Mouse (Mus musculus): ENCODE measurements around the gene Rsph3a. TPM values are rescaled to one million over a fixed set of nuclear protein-coding genes. Genes with fewer than 3 reads are reported as not detected.

Gene Rsph3a
- polyA plus RNA-seq, 1 experiment from 2014 or later: 52.0 TPM

GRCm38 (mm10) chr17:7915791-7916190 is 29.6 kb upstream of the Rsph3a start:
- Histone ChIP-seq H3K27me3 (0 out of 2 replicates have a peak, but pooled peaks cover 5% of the 10 kb centered on the region), H3K4me2 (no peak overlapping the region), H3K27ac (no peak overlapping the region), H3K4me3 (replicated peaks) (no peak overlapping the region), H3K4me1 (replicated peaks) (no peaks in the 10 kb centered on the region), H3K36me3 (no peaks in the 10 kb centered on the region), H3K9ac (replicated peaks) (no peak overlapping the region), H3K9me3 (peaks cover 6% of the 10 kb centered on the region; the same call in 1 of the 2 replicates)
- ATAC-seq (ENCODE audit: insufficient number of reproducible peaks, insufficient read depth, low FRiP score, low TSS enrichment, low read depth): no peak
- 87% methylated on average over 9 of the region's 9 CpGs for WGBS

GRCm38 (mm10) chr17:7916782-7917574 is 28.4 kb upstream of the Rsph3a start:
- Histone ChIP-seq H3K4me1 (replicated peaks) (no peaks in the 10 kb centered on the region), H3K4me2 (no peak overlapping the region), H3K27me3 (no peaks in the 10 kb centered on the region), H3K4me3 (replicated peaks) (no peak overlapping the region), H3K27ac (no peak overlapping the region), H3K9ac (replicated peaks) (no peak overlapping the region), H3K9me3 (no peaks in the 10 kb centered on the region), H3K36me3 (no peaks in the 10 kb centered on the region)
- ATAC-seq (ENCODE audit: insufficient number of reproducible peaks, insufficient read depth, low FRiP score, low TSS enrichment, low read depth): no peak
- 63% methylated on average over 12 of the region's 12 CpGs for WGBS

- Histone ChIP-seq H3K9me3 (no peaks in the 10 kb centered on the region), H3K4me2 (no peak overlapping the region), H3K4me3 (replicated peaks) (no peak overlapping the region), H3K27ac (no peak overlapping the region), H3K36me3 (no peaks in the 10 kb centered on the region), H3K4me1 (replicated peaks) (no peaks in the 10 kb centered on the region), H3K27me3 (no peaks in the 10 kb centered on the region), H3K9ac (replicated peaks) (no peak overlapping the region)
- no peak for ATAC-seq (ENCODE audit: insufficient number of reproducible peaks, insufficient read depth, low FRiP score, low TSS enrichment, low read depth)
- WGBS: 79% methylated on average over 2 of the region's 2 CpGs
Observed at GRCm38 (mm10) chr17:7918355-7918754, 27.1 kb upstream of the Rsph3a start.

GRCm38 (mm10) chr17:7919209-7919608 is 26.2 kb upstream of the Rsph3a start:
- Histone ChIP-seq H3K27me3 (no peaks in the 10 kb centered on the region), H3K4me3 (replicated peaks) (no peak overlapping the region), H3K9me3 (no peaks in the 10 kb centered on the region), H3K27ac (no peak overlapping the region), H3K4me1 (replicated peaks) (no peaks in the 10 kb centered on the region), H3K9ac (replicated peaks) (no peak overlapping the region), H3K4me2 (no peak overlapping the region), H3K36me3 (no peaks in the 10 kb centered on the region)
- 66% methylated on average over 2 of the region's 2 CpGs for WGBS
- no peak for ATAC-seq (ENCODE audit: insufficient number of reproducible peaks, insufficient read depth, low FRiP score, low TSS enrichment, low read depth)

GRCm38 (mm10) chr17:7922564-7922963 is 22.9 kb upstream of the Rsph3a start:
- H3K4me2 ChIP-seq: no peak overlapping the region
- H3K36me3 ChIP-seq: no peaks in the 10 kb centered on the region
- no peaks in the 10 kb centered on the region for H3K4me1 ChIP-seq (replicated peaks)
- ATAC-seq (ENCODE audit: insufficient number of reproducible peaks, insufficient read depth, low FRiP score, low TSS enrichment, low read depth): no peak
- no peak overlapping the region for H3K4me3 ChIP-seq (replicated peaks)
- H3K27me3 ChIP-seq: no peaks in the 10 kb centered on the region
- no peak overlapping the region for H3K27ac ChIP-seq
- no peak overlapping the region for H3K9ac ChIP-seq (replicated peaks)
- 91% methylated on average over 5 of the region's 5 CpGs for WGBS
- H3K9me3 ChIP-seq: no peaks in the 10 kb centered on the region

- ATAC-seq (ENCODE audit: insufficient number of reproducible peaks, insufficient read depth, low FRiP score, low TSS enrichment, low read depth): no peak
- Histone ChIP-seq H3K4me1 (replicated peaks) (0 out of 2 replicates have a peak, but pooled peaks cover 2% of the 10 kb centered on the region), H3K27ac (no peak overlapping the region), H3K4me3 (replicated peaks) (no peak overlapping the region), H3K9ac (replicated peaks) (no peak overlapping the region), H3K9me3 (no peaks in the 10 kb centered on the region), H3K27me3 (no peaks in the 10 kb centered on the region), H3K4me2 (no peak overlapping the region), H3K36me3 (no peaks in the 10 kb centered on the region)
- 91% methylated on average over 13 of the region's 13 CpGs for WGBS
Observed at GRCm38 (mm10) chr17:7924185-7924725, 21.2 kb upstream of the Rsph3a start.

GRCm38 (mm10) chr17:7925413-7926160 is 19.8 kb upstream of the Rsph3a start, which contains the start of gene Tagap:
Gene Tagap, plus strand, starts transcription at chr17:7926000.
- ATAC-seq (ENCODE audit: insufficient number of reproducible peaks, insufficient read depth, low FRiP score, low TSS enrichment, low read depth): no peak
- no peak within 1 kb of the TSS for H3K4me3 ChIP-seq (replicated peaks)
- H3K27me3 ChIP-seq: no peaks in the 10 kb centered on the region
- no peaks in the 10 kb centered on the region for H3K36me3 ChIP-seq
- no peak within 1 kb of the TSS for H3K27ac ChIP-seq
- H3K9ac ChIP-seq (replicated peaks): no peak within 1 kb of the TSS
- no peak within 1 kb of the TSS for H3K4me2 ChIP-seq
- H3K9me3 ChIP-seq: no peaks in the 10 kb centered on the region
- 71% methylated on average over 13 of the region's 13 CpGs for WGBS
- H3K4me1 ChIP-seq (replicated peaks): 0 out of 2 replicates have a peak, but pooled peaks cover 2% of the 10 kb centered on the region

- Histone ChIP-seq H3K9me3 (no peaks in the 10 kb centered on the region), H3K4me2 (no peak overlapping the region), H3K27me3 (no peaks in the 10 kb centered on the region), H3K4me3 (replicated peaks) (no peak overlapping the region), H3K4me1 (replicated peaks) (peaks cover 6% of the 10 kb centered on the region), H3K27ac (no peak overlapping the region), H3K9ac (replicated peaks) (no peak overlapping the region), H3K36me3 (no peaks in the 10 kb centered on the region)
- WGBS: 74% methylated on average over 24 of the region's 24 CpGs
- no peak for ATAC-seq (ENCODE audit: insufficient number of reproducible peaks, insufficient read depth, low FRiP score, low TSS enrichment, low read depth)
Observed at GRCm38 (mm10) chr17:7927582-7928535, 17.6 kb upstream of the Rsph3a start.

GRCm38 (mm10) chr17:7928662-7929061 is 16.8 kb upstream of the Rsph3a start:
- no peaks in the 10 kb centered on the region for H3K36me3 ChIP-seq
- H3K4me2 ChIP-seq: no peak overlapping the region
- ATAC-seq (ENCODE audit: insufficient number of reproducible peaks, insufficient read depth, low FRiP score, low TSS enrichment, low read depth): no peak
- WGBS: 83% methylated on average over 6 of the region's 6 CpGs
- no peak overlapping the region for H3K4me3 ChIP-seq (replicated peaks)
- no peaks in the 10 kb centered on the region for H3K9me3 ChIP-seq
- no peak overlapping the region for H3K27ac ChIP-seq
- H3K4me1 ChIP-seq (replicated peaks): peaks cover 6% of the 10 kb centered on the region
- no peaks in the 10 kb centered on the region for H3K27me3 ChIP-seq
- H3K9ac ChIP-seq (replicated peaks): no peak overlapping the region

- no peak overlapping the region for H3K9ac ChIP-seq (replicated peaks)
- peaks cover 6% of the 10 kb centered on the region for H3K4me1 ChIP-seq (replicated peaks)
- H3K4me2 ChIP-seq: no peak overlapping the region
- ATAC-seq (ENCODE audit: insufficient number of reproducible peaks, insufficient read depth, low FRiP score, low TSS enrichment, low read depth): no peak
- H3K27ac ChIP-seq: no peak overlapping the region
- H3K9me3 ChIP-seq: no peaks in the 10 kb centered on the region
- H3K4me3 ChIP-seq (replicated peaks): no peak overlapping the region
- H3K27me3 ChIP-seq: no peaks in the 10 kb centered on the region
- WGBS: 37% methylated on average over 8 of the region's 8 CpGs
- no peaks in the 10 kb centered on the region for H3K36me3 ChIP-seq
Observed at GRCm38 (mm10) chr17:7929279-7929678, 16.1 kb upstream of the Rsph3a start.

Measured in limb, embryonic 12.5 days (tissue).